Mouse (Mus musculus) forebrain, embryonic 16.5 days (tissue): ENCODE data around the gene Rhox2b. TPM values are rescaled to one million over a fixed set of nuclear protein-coding genes. Genes with fewer than 3 reads are reported as not detected.
"Not testable (repeated sequence)": the region's sequence is repeated elsewhere in the genome, so short reads cannot be mapped to it uniquely, and the experiment has no call there.

Experiments
- ATAC-seq: fragments of 200-750 bp; cut with Nextera tagmentation; 2 replicates; pipeline ENCODE4 v1.8.0; 2017; ENCODE audit warnings: mild to moderate bottlenecking, moderate library complexity
- H3K27ac ChIP-seq: fragments of 300-500 bp; sonication (generic); 2 replicates; pipeline ENCODE4 v1.5.1; 2014; ENCODE audit warnings: low read length, control low read depth
- H3K27me3 ChIP-seq: fragments of 300-500 bp; sonication (generic); replicated peaks from 2 replicates; pipeline ENCODE4 v1.6.1; 2014; ENCODE audit warnings: low read length; ENCODE audit not compliant: control insufficient read depth, insufficient read depth
- H3K36me3 ChIP-seq: fragments of 300-500 bp; sonication (generic); 2 replicates; pipeline ENCODE4 v1.6.1; 2014; ENCODE audit not compliant: control insufficient read depth, insufficient read depth
- H3K4me1 ChIP-seq: fragments of 300-500 bp; sonication (generic); replicated peaks from 2 replicates; pipeline ENCODE4 v1.6.1; 2014; ENCODE audit warnings: low read length; ENCODE audit not compliant: control insufficient read depth, insufficient read depth
- H3K4me2 ChIP-seq: fragments of 300-500 bp; sonication (generic); 2 replicates; pipeline ENCODE4 v1.6.1; 2014; ENCODE audit warnings: mild to moderate bottlenecking, low read length, control low read depth
- H3K4me3 ChIP-seq: fragments of 300-500 bp; sonication (generic); replicated peaks from 2 replicates; pipeline ENCODE4 v1.5.1; 2014; ENCODE audit warnings: mild to moderate bottlenecking, low read length, control low read depth
- H3K9ac ChIP-seq: fragments of 300-500 bp; sonication (generic); replicated peaks from 2 replicates; pipeline ENCODE4 v1.6.1; 2014; ENCODE audit warnings: low read depth, low read length, control low read depth
- H3K9me3 ChIP-seq: fragments of 300-500 bp; sonication (generic); 2 replicates; pipeline ENCODE4 v1.6.1; 2016; ENCODE audit warnings: low read length; ENCODE audit not compliant: control insufficient read depth
- WGBS: fragments of 180-500 bp; shearing (Covaris S2); extraction: QIAGEN DNeasy Blood & Tissue Kit; methylation state at CpG from one replicate; pipeline ENCODE4 v1.1.7; 2014; 5-methylcytosine and 5-hydroxymethylcytosine counted together
- polyA plus RNA-seq: library from polyadenylated mRNA; unstranded; fragments of >200 nt; fragmentation: Nextera tagmentation; extraction: Ambion mirVana; gene quantifications from 2 replicates; pipeline ENCODE4 v1.2.1, GENCODE M21; 2015

The Rhox2b gene
- polyA plus RNA-seq, result not detected in 2 replicates

DNA sequence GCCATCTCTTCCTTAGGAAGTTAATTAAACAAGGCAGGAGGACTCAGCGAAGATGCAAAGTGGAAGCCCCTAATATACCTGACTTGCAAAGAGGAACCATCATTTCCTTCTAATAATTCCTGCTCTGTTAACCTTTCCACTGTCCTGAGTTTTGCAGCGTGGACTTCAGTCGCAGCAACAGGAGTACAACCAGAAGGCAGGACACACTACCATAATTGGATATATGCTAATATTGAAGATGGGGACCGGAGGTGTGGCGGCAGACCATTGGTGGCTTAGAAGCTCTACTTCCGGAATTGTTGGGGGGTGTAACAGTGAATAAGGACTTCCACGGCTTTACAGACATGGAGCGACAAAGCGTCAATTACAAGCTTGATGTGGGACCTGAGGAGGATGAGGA lies at the start of gene Rhox2b:
Rhox2b (plus strand) TSS at position 301 of the 400 bp plus-strand sequence.
- H3K9ac ChIP-seq, ATAC-seq, H3K27ac ChIP-seq, H3K4me3 ChIP-seq, H3K4me1 ChIP-seq, H3K9me3 ChIP-seq, H3K4me2 ChIP-seq, H3K36me3 ChIP-seq, H3K27me3 ChIP-seq: not testable (repeated sequence)
- no CpG with 5 or more reads among the region's 9 CpGs for WGBS

DNA sequence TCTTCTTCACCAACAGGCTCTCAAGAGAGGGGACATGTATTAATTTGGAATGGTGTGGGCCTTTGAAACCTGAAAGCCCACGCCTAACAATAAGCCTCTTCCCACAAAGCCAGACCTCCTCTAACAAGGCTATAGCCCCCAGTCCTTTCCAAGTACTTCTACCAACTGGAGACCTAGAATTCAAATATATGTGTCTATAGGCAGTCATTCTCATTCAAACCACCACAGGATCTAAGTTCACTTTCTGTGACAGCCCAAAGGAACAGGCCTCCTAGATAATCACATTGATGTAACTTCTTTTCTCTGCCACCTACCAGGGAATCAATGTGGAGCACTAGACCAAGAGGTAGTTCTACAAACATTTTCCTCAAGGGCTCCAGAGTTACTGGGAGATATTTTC lies 32.1 kb upstream of the Rhox2b start, which contains the start of gene Rhox3a2:
Rhox3a2 (plus strand) TSS at position 301 of the 400 bp plus-strand sequence.
- not testable (repeated sequence) for H3K27me3 ChIP-seq, H3K9ac ChIP-seq, H3K4me1 ChIP-seq, ATAC-seq, H3K4me2 ChIP-seq, H3K4me3 ChIP-seq, H3K9me3 ChIP-seq, H3K27ac ChIP-seq, H3K36me3 ChIP-seq
- no CpG with 5 or more reads among the region's 1 CpGs for WGBS

DNA sequence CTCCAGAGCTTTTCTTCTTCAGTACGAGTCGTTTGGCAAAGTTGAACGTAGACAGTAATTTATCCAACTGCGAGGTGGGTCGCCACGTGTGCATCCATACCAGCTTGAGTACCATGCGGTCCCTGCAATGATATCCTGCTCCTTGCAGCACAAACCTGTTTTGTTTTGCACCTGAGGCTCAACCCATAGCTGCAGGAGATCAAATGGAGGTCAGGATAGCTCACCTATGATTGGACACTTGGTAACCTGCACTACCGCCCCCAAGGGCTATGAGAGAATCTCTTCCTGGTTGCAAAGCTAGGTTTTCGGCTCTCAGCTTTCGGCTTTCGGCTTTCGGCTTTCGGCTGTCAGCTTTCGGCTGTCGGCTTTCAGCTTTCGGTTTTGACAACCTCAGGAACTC lies 21.3 kb upstream of the Rhox2b start, which contains the start of gene Rhox4a2:
Rhox4a2 (plus strand) TSS at position 301 of the 400 bp plus-strand sequence.
- ATAC-seq, H3K27me3 ChIP-seq, H3K4me2 ChIP-seq, H3K9ac ChIP-seq, H3K4me3 ChIP-seq, H3K27ac ChIP-seq, H3K9me3 ChIP-seq, H3K36me3 ChIP-seq, H3K4me1 ChIP-seq: not testable (repeated sequence)
- WGBS, result 93% methylated on average over 8 of the region's 16 CpGs

DNA sequence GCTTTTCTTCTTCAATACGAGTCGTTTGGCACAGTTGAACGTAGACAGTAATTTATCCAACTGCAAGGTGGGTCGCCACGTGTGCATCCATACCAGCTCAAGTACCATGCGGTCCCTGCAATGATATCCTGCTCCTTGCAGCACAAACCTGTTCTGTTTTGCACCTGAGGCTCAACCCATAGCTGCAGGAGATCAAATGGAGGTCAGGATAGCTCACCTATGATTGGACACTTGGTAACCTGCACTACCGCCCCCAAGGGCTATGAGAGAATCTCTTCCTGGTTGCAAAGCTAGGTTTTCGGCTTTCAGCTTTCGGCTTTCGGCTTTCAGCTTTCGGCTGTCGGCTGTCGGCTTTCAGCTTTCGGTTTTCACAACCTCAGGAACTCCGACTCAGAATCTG lies 20.3 kb downstream of the Rhox2b start, which contains the start of gene Rhox4b:
Rhox4b (plus strand) TSS at position 301 of the 400 bp plus-strand sequence.
- H3K27me3 ChIP-seq, H3K36me3 ChIP-seq, H3K9ac ChIP-seq, H3K27ac ChIP-seq, H3K4me2 ChIP-seq, H3K9me3 ChIP-seq, ATAC-seq, H3K4me3 ChIP-seq, H3K4me1 ChIP-seq: not testable (repeated sequence)
- 84% methylated on average over 14 of the region's 15 CpGs for WGBS

DNA sequence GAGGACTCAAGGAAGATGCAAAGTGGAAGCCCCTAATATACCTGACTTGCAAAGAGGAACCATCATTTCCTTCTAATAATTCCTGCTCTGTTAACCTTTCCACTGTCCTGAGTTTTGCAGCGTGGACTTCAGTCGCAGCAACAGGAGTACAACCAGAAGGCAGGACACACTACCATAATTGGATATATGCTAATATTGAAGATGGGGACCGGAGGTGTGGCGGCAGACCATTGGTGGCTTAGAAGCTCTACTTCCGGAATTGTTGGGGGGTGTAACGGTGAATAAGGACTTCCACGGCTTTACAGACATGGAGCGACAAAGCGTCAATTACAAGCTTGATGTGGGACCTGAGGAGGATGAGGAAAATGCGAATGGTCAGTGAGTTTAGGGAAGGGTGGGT lies 41.5 kb downstream of the Rhox2b start, which contains the start of gene Rhox2c:
Rhox2c (plus strand) TSS at position 301 of the 400 bp plus-strand sequence.
- not testable (repeated sequence) for H3K4me3 ChIP-seq, ATAC-seq, H3K36me3 ChIP-seq, H3K27me3 ChIP-seq, H3K9me3 ChIP-seq, H3K4me1 ChIP-seq, H3K9ac ChIP-seq, H3K4me2 ChIP-seq, H3K27ac ChIP-seq
- 89% methylated on average over 4 of the region's 10 CpGs for WGBS

DNA sequence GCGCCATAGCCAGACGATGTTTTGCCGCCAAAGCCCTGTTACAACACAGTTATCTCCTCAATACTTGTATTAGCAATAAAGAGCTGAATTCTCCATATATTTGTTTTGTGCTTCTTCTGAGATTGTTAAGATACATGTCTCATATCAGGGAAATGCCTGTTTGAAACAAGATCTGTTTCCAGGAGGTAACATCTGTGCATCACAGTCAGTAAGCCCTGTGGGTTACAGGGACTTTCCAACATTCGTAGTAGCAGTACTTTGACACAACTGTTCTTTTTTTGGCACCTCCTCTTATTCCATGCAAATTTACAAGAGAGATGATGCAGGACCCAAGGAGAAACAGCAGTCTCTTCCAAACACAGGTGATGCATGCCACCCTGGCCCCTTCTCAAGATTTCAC lies 46.4 kb downstream of the Rhox2b start, which contains the start of gene Rhox3c:
Rhox3c (plus strand) TSS at position 301 of the 400 bp plus-strand sequence.
- not testable (repeated sequence) for ATAC-seq, H3K36me3 ChIP-seq, H3K27me3 ChIP-seq, H3K4me2 ChIP-seq, H3K9ac ChIP-seq, H3K4me1 ChIP-seq, H3K9me3 ChIP-seq, H3K27ac ChIP-seq, H3K4me3 ChIP-seq
- WGBS, result 95% methylated on average over 3 of the region's 4 CpGs

Other genes with a start within 250 kb of the Rhox2b start
- gene Akap14, start 243.2 kb upstream of the Rhox2b start, polyA plus RNA-seq, result 0.15 TPM in 1 of 2 replicates, not detected in the other
- 384 and 446 TPM in 2 replicates for gene Ndufa1, start 220.9 kb upstream of the Rhox2b start, polyA plus RNA-seq
- 15.7 TPM in 2 replicates for gene Rnf113a1, start 220.8 kb upstream of the Rhox2b start, polyA plus RNA-seq
- not detected in 2 replicates for gene Gm9, start 201.0 kb upstream of the Rhox2b start, polyA plus RNA-seq
- not detected in 2 replicates for gene Rhox1, start 189.8 kb upstream of the Rhox2b start, polyA plus RNA-seq
- gene Rhox2a, start 167.1 kb upstream of the Rhox2b start, polyA plus RNA-seq, result not detected in 2 replicates
- not detected in 2 replicates for gene Rhox3a, start 162.1 kb upstream of the Rhox2b start, polyA plus RNA-seq
- not detected in 2 replicates for gene Rhox4a, start 146.7 kb upstream of the Rhox2b start, polyA plus RNA-seq
- gene Rhox3a2, start 32.0 kb upstream of the Rhox2b start, polyA plus RNA-seq, result not detected in 2 replicates
- not detected in 2 replicates for gene Rhox4a2, start 21.2 kb upstream of the Rhox2b start, polyA plus RNA-seq
- gene Rhox4b, start 20.4 kb downstream of the Rhox2b start, polyA plus RNA-seq, result not detected in 2 replicates
- gene Rhox2c, start 41.6 kb downstream of the Rhox2b start, polyA plus RNA-seq, result not detected in 2 replicates
- not detected in 2 replicates for gene Rhox3c, start 46.5 kb downstream of the Rhox2b start, polyA plus RNA-seq
- gene Rhox4c, start 68.3 kb downstream of the Rhox2b start, polyA plus RNA-seq, result not detected in 2 replicates
- not detected in 2 replicates for gene Rhox2d, start 81.4 kb downstream of the Rhox2b start, polyA plus RNA-seq
- not detected in 2 replicates for gene Rhox4d, start 102.3 kb downstream of the Rhox2b start, polyA plus RNA-seq
- gene Rhox2e, start 118.4 kb downstream of the Rhox2b start, polyA plus RNA-seq, result not detected in 2 replicates
- gene Rhox3e, start 130.0 kb downstream of the Rhox2b start, polyA plus RNA-seq, result not detected in 2 replicates
- gene Rhox4e, start 145.3 kb downstream of the Rhox2b start, polyA plus RNA-seq, result not detected in 2 replicates
- gene Rhox2f, start 159.3 kb downstream of the Rhox2b start, polyA plus RNA-seq, result not detected in 2 replicates
- not detected in 2 replicates for gene Rhox3f, start 168.9 kb downstream of the Rhox2b start, polyA plus RNA-seq
- gene Rhox4f, start 195.6 kb downstream of the Rhox2b start, polyA plus RNA-seq, result not detected in 2 replicates
- gene Rhox3g, start 216.5 kb downstream of the Rhox2b start, polyA plus RNA-seq, result not detected in 2 replicates
- not detected in 2 replicates for gene Rhox2g, start 231.4 kb downstream of the Rhox2b start, polyA plus RNA-seq
- gene Rhox4g, start 239.3 kb downstream of the Rhox2b start, polyA plus RNA-seq, result not detected in 2 replicates